Mouse (Mus musculus): ENCODE data around the gene Ttyh3. TPM values are rescaled to one million over a fixed set of nuclear protein-coding genes. Genes with fewer than 3 reads are reported as not detected.

The Ttyh3 gene
- 10 to 100 TPM; 83.0 to 90.4 TPM for total RNA-seq (2021)

DNA sequence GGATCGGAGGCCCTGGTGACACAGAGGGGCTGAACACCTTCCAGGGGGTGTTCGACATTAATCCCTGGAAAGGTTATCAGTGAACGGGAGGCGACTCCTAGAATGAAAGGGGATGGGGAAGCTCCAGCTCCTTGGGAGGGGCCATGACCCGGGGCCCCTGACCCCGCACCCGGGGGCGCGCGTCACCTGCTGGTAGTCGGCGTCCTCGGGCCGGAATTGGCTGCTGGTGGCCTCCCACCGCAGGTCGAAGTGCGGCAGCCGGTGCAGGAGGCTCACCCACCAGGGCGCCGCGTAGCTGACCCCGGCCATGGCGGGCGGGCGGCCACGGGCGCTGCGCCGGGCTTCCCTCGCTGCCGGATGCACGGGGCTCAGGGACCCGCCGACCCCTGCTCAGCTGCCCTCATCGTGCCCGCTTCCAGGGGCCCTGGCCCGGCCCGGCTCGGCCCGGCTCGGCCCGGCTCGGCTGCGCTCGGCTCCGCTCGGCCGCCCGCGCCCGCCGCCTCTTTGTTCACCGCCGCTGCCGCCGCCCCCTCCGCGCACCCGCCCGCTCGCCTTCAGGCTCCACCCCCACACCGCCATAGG is at the start of gene Ttyh3:
Gene Ttyh3, minus strand, starts transcription at position 513 of the 582 bp plus-strand sequence.
- no peak for DNase-seq

- DNase-seq: no peak
Observed at GRCm38 (mm10) chr5:140695987-140696386, 47.2 kb upstream of the Ttyh3 start.

DNA sequence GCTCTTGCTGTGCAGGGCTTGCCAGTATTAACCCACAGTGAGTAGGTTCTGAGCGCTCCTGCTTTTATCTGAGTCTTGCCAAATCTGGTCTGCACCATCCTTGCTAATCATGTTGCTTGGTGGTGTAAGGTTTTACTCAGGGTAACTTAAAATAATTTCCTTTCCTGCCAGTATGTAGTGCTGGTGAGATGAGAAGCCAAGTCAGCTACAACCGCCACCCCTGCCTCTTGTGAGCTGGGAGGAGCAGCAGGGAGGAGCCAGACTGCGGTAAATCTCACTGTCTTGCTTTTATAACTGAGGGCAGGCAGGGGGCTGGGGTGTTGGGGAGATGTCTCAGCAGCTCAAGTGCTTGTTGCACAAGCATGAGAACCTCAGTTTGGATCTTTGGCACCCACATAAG is 39.6 kb upstream of the Ttyh3 start:
- no peak for DNase-seq

GRCm38 (mm10) chr5:140684343-140685148 is 35.7 kb upstream of the Ttyh3 start:
- DNase-seq: peak; percentile 53

GRCm38 (mm10) chr5:140682113-140682512 is 33.3 kb upstream of the Ttyh3 start:
- no peak for DNase-seq

DNA sequence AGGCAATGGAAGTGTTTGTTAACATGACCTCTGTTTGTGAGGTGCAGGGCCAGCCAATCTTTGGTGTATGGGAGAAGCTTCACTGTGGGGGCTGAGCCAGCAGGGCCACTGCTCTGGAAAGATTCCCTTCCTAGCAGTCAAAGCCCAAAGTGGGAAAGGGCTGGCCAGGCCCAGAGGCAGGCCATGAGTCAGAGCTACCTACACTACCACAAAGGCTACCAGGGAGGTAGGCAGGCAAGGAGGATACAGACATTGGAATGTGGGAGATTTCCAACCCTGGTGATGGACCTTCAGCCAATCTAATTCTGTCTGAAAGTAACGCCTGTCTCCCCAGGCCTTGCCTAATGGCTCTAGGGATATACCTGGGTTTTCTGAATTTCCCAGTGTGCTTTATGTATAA is 32.1 kb upstream of the Ttyh3 start:
- DNase-seq: no peak

GRCm38 (mm10) chr5:140680051-140680450 is 31.2 kb upstream of the Ttyh3 start:
- no peak for DNase-seq

GRCm38 (mm10) chr5:140677137-140677536 is 28.3 kb upstream of the Ttyh3 start:
- no peak for DNase-seq

DNA sequence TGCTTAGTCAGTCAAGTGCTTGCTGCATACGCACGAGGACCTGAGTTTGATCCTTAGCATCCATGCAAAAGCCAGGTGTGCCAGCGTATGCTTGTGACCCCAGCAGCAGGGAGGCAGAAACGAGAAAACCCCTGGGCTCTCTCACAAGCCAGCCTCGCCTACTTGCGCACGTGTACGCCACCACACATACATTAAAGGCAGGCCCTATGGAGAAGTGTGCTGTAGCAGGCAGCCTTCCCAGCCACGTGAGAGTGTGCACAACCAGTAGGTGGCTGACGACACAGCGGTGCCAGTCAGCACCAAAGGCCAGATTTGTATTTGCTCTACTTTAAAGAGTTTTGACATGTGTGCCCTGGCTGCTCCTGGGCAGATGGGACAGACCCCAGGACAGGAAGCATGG is 26.8 kb upstream of the Ttyh3 start:
- no peak for DNase-seq

GRCm38 (mm10) chr5:140675079-140675478 is 26.2 kb upstream of the Ttyh3 start:
- no peak for DNase-seq

DNA sequence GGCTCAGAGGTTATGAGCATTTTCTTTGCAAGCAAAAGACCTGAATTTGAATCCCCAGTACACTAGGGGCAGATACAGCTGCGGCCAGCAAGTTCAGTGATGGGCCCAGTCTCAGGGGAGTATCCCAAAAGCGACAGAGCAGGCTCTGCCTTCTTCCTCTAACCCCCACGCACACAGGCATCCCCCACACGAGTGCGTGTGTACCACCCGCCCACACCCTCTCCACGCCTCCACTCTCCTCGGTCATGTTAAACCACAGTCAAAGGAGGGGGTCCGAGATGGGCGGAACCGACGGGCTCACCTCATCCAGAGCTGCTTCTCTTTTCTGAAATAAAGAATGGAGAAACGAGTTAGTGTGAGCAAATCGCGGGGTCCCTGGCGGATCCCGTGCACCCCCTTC is 25.2 kb upstream of the Ttyh3 start:
- no peak for DNase-seq

DNA sequence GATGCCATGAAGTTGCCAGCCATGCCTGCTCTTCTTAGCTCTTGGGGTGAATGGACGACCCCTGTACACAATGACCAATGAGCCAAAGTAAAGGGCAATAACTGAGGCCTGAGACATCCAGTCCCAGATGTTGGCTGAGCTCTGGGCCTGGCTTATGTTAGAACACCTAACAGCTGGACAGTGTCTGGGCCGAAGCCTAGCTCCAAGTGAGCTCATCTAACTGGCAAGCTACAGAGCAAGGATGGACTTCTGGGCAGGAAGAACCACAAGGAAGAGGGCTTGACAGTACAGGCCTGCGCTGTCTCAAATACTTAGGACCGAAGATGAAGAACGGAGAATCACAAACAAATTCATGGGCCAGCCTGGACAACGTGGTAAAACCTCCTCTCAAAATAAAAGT is 23.8 kb upstream of the Ttyh3 start:
- DNase-seq: peak; percentile 38

GRCm38 (mm10) chr5:140672115-140672514 is 23.3 kb upstream of the Ttyh3 start:
- DNase-seq: no peak

GRCm38 (mm10) chr5:140663621-140664180 is 14.9 kb upstream of the Ttyh3 start:
- DNase-seq: peak; percentile 87

DNA sequence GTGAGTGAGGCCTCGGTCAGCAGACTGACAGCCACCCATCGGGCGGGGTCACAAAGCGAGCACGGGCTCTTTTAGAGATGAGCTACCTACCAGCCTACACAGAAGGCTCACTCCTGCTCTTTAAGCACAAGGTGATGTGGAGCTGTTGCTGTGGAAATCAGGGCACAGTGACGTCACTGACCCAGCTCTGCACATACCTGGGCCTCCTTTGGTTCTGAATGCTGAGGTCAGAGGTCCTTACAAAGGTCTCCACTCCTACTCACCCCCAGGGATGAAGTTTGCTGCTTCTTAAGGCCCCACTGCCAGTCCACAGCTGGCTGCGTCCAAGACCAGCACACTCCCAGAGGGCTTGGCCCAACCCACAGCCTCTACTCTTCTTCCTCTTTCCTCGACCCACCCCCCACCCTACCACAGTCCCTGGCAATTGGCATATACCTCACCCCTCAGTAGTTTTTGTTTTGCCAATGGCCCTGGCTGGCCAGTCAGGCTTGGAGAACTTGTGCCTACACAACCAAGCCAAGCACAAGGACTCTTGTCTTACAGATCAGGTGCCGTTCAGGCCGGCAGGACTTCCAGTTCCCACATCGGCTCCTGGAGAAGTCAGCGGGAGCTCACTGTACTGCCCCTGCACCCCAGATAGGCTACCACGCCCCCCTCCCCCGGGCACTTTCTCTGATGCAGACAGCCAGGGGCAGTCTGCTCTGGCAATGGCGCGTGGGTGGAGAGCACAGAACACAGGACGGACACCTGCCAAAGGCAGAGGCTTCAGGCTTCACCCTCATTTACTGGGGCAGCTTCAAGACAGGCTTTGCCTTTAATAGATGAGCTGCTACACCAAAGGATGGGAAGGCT is 14.1 kb upstream of the Ttyh3 start:
- no peak for DNase-seq

GRCm38 (mm10) chr5:140661875-140662643 is 13.2 kb upstream of the Ttyh3 start:
- no peak for DNase-seq

DNA sequence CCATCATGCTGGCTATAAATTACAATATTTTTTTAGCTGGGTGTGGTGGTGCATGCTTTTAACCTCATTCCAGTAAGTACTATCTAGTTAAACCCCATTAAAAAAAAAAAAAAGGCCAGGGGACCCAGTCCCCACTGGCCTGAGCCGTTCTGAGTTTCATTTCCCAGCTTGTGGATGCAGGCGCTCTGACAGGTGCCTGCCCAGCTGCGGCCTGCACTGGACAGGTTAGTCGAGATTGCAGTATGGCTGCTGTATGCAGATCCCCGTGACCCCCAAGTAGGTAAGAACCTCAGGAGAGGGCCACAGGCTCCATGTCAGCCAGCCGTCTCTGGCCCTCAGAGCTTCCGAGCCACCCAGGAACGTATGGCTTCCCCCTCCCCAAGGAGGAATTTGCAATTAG is 12.6 kb upstream of the Ttyh3 start:
- no peak for DNase-seq

DNA sequence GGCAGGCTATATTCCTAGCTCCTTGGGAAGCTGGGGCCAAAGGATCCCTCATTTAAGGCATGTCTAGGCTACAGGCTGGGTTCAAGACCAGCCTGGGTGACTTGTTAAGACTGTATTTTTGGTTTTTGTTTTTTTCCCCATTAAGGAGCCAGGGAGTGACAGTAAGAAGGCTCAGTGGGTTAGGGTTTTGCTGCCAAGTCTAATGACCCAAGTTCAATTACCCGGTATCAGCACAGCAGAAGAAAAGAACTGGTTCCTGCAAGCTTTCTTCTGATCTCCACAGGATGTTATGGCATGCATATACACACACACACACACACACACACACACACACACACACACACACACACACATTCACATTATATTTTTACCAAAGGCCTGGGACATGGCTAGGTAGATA is 11.6 kb upstream of the Ttyh3 start:
- DNase-seq: no peak

DNA sequence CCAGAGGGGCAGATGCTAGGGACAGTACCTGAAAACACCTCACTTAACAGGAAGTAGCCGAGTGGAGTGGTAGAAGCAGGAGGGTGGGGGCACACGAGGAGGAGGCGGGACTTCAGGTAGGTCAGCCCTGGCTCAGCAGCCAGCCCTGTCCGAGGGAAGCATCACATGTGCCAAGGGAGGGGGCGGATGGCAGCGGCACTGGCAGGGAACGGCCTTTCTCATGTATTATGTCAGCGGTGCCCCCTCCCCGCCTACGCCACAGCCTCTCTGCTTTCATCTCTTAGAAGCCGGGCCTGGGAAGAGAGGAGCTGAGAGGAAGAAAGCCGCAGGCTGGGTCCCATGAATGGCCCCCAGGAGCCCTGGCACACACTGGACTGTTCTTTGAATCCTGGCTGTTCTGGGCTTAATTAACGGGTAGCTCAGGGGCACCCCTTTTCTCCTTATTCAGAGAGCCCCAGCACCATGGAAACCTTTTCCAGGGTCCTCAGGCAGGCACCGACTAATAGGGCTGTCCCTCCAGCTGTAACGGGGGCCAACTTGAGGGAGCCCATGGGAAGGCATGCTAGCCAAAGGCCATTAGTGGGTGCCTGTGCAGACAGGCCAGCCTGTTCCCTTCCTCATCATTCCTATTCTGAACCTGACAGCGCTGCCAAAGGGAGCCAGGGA is 10.9 kb upstream of the Ttyh3 start:
- DNase-seq: no peak

- no peak for DNase-seq
Observed at GRCm38 (mm10) chr5:140654096-140654845, 5.4 kb upstream of the Ttyh3 start.

DNA sequence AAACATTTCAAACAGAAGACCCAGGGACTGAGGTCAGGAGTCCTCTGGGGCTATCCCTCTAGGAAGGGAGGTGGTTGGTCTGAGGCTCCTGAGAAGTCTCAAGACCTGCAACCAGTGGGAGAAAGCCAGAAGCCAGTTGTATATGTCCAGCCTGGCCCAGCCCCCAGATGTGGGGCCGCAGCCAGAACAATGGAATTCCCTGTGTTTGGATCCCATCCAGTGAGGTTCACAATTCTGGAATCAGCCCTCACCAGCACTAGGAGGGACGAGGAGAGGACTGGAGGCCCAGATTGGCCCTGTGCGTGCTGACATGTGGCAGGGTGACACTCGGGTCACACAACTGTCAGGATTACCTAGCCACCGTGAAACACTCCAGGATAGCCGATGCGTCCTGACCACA is 3.8 kb upstream of the Ttyh3 start:
- DNase-seq: peak; percentile 74
